Mouse (Mus musculus): ENCODE results near the gene Psmd5.
"Not testable (repeated sequence)": the region's sequence is repeated elsewhere in the genome, so short reads cannot be mapped to it uniquely, and the experiment has no call there.

- not testable (repeated sequence) for TF ChIP-seq CTCF (IDR thresholded peaks at IDR 0.05; ENCODE audit: extremely low read depth, insufficient read length, insufficient replicate concordance, low read depth, low read length); POLR2A (IDR thresholded peaks at IDR 0.05; ENCODE audit: low read depth, low read length)
These were observed 41.9 kb downstream of the Psmd5 start, which contains the start of gene Gm34653 for GRCm38 (mm10) chr2:34832766-34833457.
